Mouse (Mus musculus) lung, embryonic 14.5 days (tissue): ENCODE results near the gene Usp39. TPM values are rescaled to one million over a fixed set of nuclear protein-coding genes. Genes with fewer than 3 reads are reported as not detected.
A peak's percentile ranks its signal among the peaks of the same experiment; 100 is the strongest.

Source experiments
- ATAC-seq: fragments of 200-750 bp; cut with Nextera tagmentation; 2 replicates; pipeline ENCODE4 v1.8.0; 2017; ENCODE audit warnings: mild to moderate bottlenecking, moderate TSS enrichment, moderate library complexity; ENCODE audit not compliant: insufficient read depth
- DNase-seq: peaks from one replicate; pipeline ENCODE4 v3.0.0-alpha.2; 2015
- H3K27ac ChIP-seq: fragments of 300-500 bp; sonication (generic); 2 replicates; pipeline ENCODE4 v1.5.1; 2014; ENCODE audit warnings: low read depth, mild to moderate bottlenecking, moderate library complexity
- H3K27me3 ChIP-seq: fragments of 300-500 bp; sonication (generic); 2 replicates; pipeline ENCODE4 v1.6.1; 2014; ENCODE audit warnings: low read length, control low read depth; ENCODE audit not compliant: insufficient read depth
- H3K36me3 ChIP-seq: fragments of 300-500 bp; sonication (generic); 2 replicates; pipeline ENCODE4 v1.6.1; 2014; ENCODE audit warnings: control low read depth; ENCODE audit not compliant: insufficient read depth
- H3K4me1 ChIP-seq: fragments of 300-500 bp; sonication (generic); 2 replicates; pipeline ENCODE4 v1.6.1; 2014; ENCODE audit warnings: antibody characterized with exemption, control low read depth; ENCODE audit not compliant: insufficient read depth
- H3K4me2 ChIP-seq: fragments of 300-500 bp; sonication (generic); 2 replicates; pipeline ENCODE4 v1.6.1; 2014; ENCODE audit warnings: mild to moderate bottlenecking
- H3K4me3 ChIP-seq: fragments of 300-500 bp; sonication (generic); 2 replicates; pipeline ENCODE4 v1.5.1; 2014; ENCODE audit warnings: low read depth, low read length
- H3K9ac ChIP-seq: fragments of 300-500 bp; sonication (generic); 2 replicates; pipeline ENCODE4 v1.6.1; 2014
- H3K9me3 ChIP-seq: fragments of 300-500 bp; sonication (generic); 2 replicates; pipeline ENCODE4 v1.6.1; 2016; ENCODE audit warnings: low read depth, low read length, control low read depth
- CTCF ChIP-seq: IDR thresholded peaks from 2 replicates; pipeline ENCODE4 v1.5.1; 2016; ENCODE audit warnings: antibody characterized with exemption, low read depth
- WGBS: fragments of 180-500 bp; shearing (Covaris S2); extraction: QIAGEN DNeasy Blood & Tissue Kit; methylation state at CpG from one replicate; pipeline ENCODE4 v1.1.7; 2014; 5-methylcytosine and 5-hydroxymethylcytosine counted together
- polyA plus RNA-seq: library from polyadenylated mRNA; unstranded; fragments of >200 nt; fragmentation: Nextera tagmentation; extraction: Ambion mirVana; gene quantifications from 2 replicates; pipeline ENCODE4 v1.2.1, GENCODE M21; 2014

The Usp39 gene
- polyA plus RNA-seq, 1 experiment from 2014 or later = 73.7 TPM

DNA sequence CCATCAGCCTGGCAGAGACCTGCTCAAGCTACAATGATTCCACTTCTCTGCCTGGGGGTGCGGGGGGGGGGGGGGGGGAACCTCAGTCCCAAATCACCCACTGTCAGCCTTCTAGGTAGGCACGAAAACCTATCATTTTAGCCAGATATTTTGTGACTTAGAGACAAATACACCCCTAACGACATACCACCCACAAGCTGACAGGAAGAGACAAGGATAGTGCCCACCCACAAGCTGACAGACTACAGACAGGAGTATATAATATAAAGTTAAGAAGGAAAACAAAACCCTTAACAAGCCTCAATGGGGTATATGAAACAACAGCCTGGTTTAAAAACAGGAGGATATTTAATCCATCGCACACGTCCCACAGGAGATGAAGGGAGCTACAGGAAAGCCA, 26.5 kb downstream of the Usp39 start:
- Histone ChIP-seq H3K27ac (no peak overlapping the region), H3K36me3 (peaks cover 77% of the 10 kb centered on the region), H3K9me3 (no peaks in the 10 kb centered on the region), H3K9ac (no peak overlapping the region), H3K4me2 (no peak overlapping the region), H3K27me3 (no peaks in the 10 kb centered on the region), H3K4me1 (no peaks in the 10 kb centered on the region), H3K4me3 (no peak overlapping the region)
- no peak for TF ChIP-seq CTCF
- ATAC-seq = no peak
- DNase-seq = no peak
- 88% methylated on average over 4 of the region's 5 CpGs for WGBS

DNA sequence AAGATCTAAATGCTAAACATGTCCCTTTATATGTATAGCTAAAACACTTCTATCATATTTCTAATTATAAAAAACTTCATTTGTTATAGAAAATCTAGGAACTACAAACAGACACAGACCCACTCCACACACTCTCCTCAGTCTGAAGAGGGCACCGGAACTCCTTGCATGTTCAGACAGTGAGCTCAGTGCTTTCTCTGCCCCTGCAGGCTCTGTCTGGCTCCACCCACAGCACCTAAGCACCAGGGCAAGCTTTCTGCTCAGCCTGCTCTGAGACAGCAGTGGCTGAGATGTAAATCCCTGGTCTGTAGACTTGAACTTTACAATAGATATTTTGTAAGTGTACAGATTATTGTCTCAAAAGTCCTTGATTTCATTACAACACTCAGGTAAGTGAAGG, 28.9 kb downstream of the Usp39 start:
- Histone ChIP-seq H3K9ac (no peak overlapping the region), H3K4me3 (no peak overlapping the region), H3K27ac (no peak overlapping the region), H3K4me2 (no peak overlapping the region), H3K27me3 (no peaks in the 10 kb centered on the region), H3K9me3 (no peaks in the 10 kb centered on the region), H3K36me3 (peaks cover 62% of the 10 kb centered on the region), H3K4me1 (no peaks in the 10 kb centered on the region)
- 0 out of 2 replicates have a peak, but pooled peaks have one; percentile 55 for ATAC-seq
- no peak for TF ChIP-seq CTCF
- WGBS = 74% methylated on average over 1 of the region's 1 CpGs
- peak; percentile 57 for DNase-seq

DNA sequence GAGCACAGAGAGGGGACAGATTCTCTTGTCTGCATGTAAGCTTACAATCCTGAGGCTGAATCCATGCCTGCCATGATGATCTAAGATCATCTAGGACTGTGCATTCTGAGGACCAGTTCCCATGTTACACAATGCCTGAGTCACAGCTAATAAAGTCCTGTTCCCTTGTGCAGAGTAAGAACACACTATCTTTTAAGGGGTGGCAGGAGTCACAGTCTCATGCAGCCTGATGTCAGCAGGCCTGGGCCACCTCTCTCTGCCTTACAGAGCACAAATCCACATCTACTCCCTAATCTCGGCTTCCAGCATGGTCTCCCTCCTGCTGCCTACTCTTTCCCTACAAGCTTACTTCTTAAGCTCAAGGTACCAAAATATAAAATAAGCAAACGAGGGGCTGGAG, 29.6 kb downstream of the Usp39 start:
- no peak overlapping the region for H3K27ac ChIP-seq
- H3K27me3 ChIP-seq = no peaks in the 10 kb centered on the region
- DNase-seq = no peak
- no peak overlapping the region for H3K4me3 ChIP-seq
- no peak for ATAC-seq
- H3K9ac ChIP-seq = no peak overlapping the region
- TF ChIP-seq CTCF = no peak
- WGBS = 72% methylated on average over 2 of the region's 2 CpGs
- H3K9me3 ChIP-seq = no peaks in the 10 kb centered on the region
- H3K4me2 ChIP-seq = no peak overlapping the region
- H3K36me3 ChIP-seq = peaks cover 55% of the 10 kb centered on the region
- no peaks in the 10 kb centered on the region for H3K4me1 ChIP-seq

DNA sequence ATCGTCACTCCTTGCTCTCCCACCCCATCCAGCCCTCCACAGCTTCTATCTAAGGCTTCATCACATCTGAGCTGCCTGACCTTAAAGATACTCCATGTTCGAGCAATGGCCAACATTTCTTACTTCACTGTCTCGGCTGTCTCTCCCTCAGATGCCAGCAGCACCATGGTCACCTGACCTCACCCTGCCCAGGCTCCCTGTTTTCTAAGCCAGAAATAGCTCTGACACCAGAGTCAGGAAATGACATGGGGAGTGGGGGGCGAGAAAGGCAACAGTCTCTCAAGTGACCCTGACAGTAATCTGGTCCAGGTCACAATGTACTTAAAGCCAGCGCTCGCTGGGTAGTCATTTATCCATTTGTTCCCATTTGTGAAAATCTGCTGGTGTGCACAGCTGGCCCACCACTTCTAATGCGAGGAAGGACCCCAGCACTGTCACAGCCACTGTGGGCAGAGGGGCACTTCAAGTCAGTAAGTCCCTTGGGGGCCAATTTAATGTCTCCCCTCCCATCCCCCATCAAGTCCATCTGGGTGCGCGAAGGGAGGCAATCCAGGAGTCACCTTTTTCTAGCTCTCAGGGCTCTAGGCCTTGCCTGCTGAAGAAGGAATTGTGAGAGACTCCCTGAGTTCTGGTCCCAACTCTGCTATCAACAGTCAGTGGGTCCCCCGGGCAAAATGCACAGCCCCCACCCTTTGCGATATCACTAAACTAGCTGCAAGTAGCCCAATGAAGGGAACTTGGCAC, 31.7 kb downstream of the Usp39 start:
- H3K9me3 ChIP-seq = no peaks in the 10 kb centered on the region
- TF ChIP-seq CTCF = no peak
- no peak overlapping the region for H3K9ac ChIP-seq
- no peak overlapping the region for H3K4me3 ChIP-seq
- WGBS = 84% methylated on average over 11 of the region's 11 CpGs
- ATAC-seq (no peak), DNase-seq (no peak)
- H3K4me1 ChIP-seq = no peaks in the 10 kb centered on the region
- H3K4me2 ChIP-seq = no peak overlapping the region
- no peak overlapping the region for H3K27ac ChIP-seq
- H3K27me3 ChIP-seq = no peaks in the 10 kb centered on the region
- H3K36me3 ChIP-seq = peaks cover 35% of the 10 kb centered on the region

DNA sequence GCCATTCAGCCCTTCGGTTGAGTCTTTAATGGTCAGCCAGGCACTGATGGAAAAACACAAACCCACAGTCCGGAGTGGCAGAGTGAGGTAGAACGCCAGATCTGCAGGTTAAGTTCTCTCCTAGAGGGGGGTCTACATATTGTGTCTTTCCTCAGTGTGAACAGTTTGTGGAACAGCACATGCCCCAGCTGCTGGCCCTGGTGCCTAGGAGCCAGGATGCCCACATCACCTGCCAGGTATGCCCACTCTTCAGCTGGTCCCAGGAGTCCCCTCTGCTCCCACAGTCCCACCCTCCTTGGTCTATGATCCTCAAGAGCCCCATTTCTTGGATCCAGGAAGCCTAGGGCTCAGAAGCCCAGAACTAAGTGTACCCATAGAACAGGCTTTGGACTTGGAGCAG, 32.8 kb downstream of the Usp39 start:
- Histone ChIP-seq H3K27ac (no peak overlapping the region), H3K4me3 (no peak overlapping the region), H3K4me1 (no peaks in the 10 kb centered on the region), H3K9ac (no peak overlapping the region), H3K9me3 (no peaks in the 10 kb centered on the region), H3K36me3 (peaks cover 25% of the 10 kb centered on the region), H3K4me2 (no peak overlapping the region), H3K27me3 (no peaks in the 10 kb centered on the region)
- 89% methylated on average over 3 of the region's 3 CpGs for WGBS
- ATAC-seq (no peak), DNase-seq (no peak)
- no peak for TF ChIP-seq CTCF

DNA sequence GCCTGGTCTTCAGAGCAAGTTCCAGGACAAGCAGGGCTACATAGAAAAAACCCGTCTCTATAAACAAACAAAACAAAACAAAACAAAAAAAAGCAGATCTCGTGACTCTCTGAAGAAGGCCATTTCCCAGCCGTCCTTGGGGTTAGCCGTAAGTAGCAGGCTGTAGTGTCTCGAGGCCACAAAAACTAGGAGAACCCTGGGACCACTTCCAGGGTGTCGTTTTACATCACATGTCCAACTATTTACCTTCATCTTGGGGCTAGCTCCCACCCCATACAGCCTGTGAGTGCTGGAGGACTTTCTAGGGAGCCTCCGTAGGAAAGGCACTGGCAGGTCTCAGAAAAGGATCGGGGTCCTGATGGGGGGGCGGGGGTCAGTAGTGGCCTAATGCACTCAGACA, 41.5 kb downstream of the Usp39 start:
- Histone ChIP-seq H3K36me3 (no peaks in the 10 kb centered on the region), H3K4me2 (no peak overlapping the region), H3K9me3 (no peaks in the 10 kb centered on the region), H3K9ac (no peak overlapping the region), H3K27me3 (no peaks in the 10 kb centered on the region), H3K4me1 (peaks cover 5% of the 10 kb centered on the region; the same call in 1 of the 2 replicates), H3K4me3 (no peak overlapping the region), H3K27ac (peak overlapping the region; percentile 21)
- 33% methylated on average over 9 of the region's 9 CpGs for WGBS
- no peak for TF ChIP-seq CTCF
- ATAC-seq (peak; percentile 53), DNase-seq (peak; percentile 49)

DNA sequence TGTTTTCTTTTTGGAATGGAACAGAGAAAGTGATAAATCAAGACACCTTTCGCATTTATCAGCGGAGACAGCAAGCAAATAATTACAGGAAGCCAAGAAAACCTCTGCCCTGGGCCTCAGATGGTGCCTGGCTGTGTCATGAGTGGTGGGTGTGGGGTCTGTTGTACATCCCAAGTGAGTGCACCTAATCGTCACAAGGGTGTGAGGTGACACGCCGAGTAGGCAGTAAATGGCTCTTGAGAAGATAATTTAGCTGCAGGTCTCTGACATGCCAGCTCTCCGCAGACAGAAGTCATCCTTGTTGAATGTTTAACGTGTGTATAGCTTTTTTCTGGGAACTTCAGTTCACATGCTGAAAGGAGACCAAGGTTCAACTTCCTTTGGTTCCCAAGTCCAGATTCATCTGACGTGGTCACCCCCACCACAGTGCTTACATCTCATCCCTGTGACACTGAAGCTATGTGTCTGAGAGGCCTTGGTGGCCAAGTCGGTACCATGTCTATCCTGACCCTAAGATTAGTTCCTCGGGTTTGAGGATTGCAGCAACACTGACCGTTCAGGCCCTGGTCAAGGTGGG, 42.5 kb downstream of the Usp39 start:
- Histone ChIP-seq H3K36me3 (no peaks in the 10 kb centered on the region), H3K4me1 (peaks cover 5% of the 10 kb centered on the region; the same call in 1 of the 2 replicates), H3K9ac (no peak overlapping the region), H3K9me3 (no peaks in the 10 kb centered on the region), H3K4me3 (no peak overlapping the region), H3K27ac (no peak overlapping the region), H3K4me2 (no peak overlapping the region), H3K27me3 (no peaks in the 10 kb centered on the region)
- WGBS = 74% methylated on average over 11 of the region's 11 CpGs
- DNase-seq (no peak), ATAC-seq (no peak)
- no peak for TF ChIP-seq CTCF
